Mouse (Mus musculus): Measurements from ENCODE around the gene Tgm2. TPM values are rescaled to one million over a fixed set of nuclear protein-coding genes. Genes with fewer than 3 reads are reported as not detected.

The Tgm2 gene
- polyA plus RNA-seq (2012; rRNA removed): 10.5 and 13.3 TPM in 2 replicates

- peak within 1 kb of the TSS; percentile 32 for H3K4me3 ChIP-seq (ENCODE audit: insufficient read depth, low read length)
- H3K27ac ChIP-seq (ENCODE audit: insufficient read depth, low read length): no peak within 1 kb of the TSS
- H3K4me1 ChIP-seq (ENCODE audit: control insufficient read depth, insufficient read depth, low read length): no peaks in the 10 kb centered on the region
- peak; percentile 30; the same call in 1 of the 2 replicates for TF ChIP-seq CTCF (IDR thresholded peaks at IDR 0.05; ENCODE audit: extremely low read depth, insufficient read depth, low read length)
- no peak for TF ChIP-seq POLR2A (IDR thresholded peaks at IDR 0.05; ENCODE audit: extremely low read depth, insufficient read depth, low read length)
Observed at GRCm38 (mm10) chr2:158146223-158146622, at the start of gene Tgm2. Tgm2 (minus strand) TSS chr2:158146436.

GRCm38 (mm10) chr2:158194945-158195640 is 48.9 kb upstream of the Tgm2 start:
- H3K27ac ChIP-seq (ENCODE audit: insufficient read depth, low read length): no peak overlapping the region
- TF ChIP-seq POLR2A (IDR thresholded peaks at IDR 0.05; ENCODE audit: extremely low read depth, insufficient read depth, low read length) (no peak), CTCF (IDR thresholded peaks at IDR 0.05; ENCODE audit: extremely low read depth, insufficient read depth, low read length) (peak; percentile 79)
- no peak overlapping the region for H3K4me3 ChIP-seq (ENCODE audit: insufficient read depth, low read length)
- H3K4me1 ChIP-seq (ENCODE audit: control insufficient read depth, insufficient read depth, low read length): no peaks in the 10 kb centered on the region

- TF ChIP-seq CTCF (IDR thresholded peaks at IDR 0.05; ENCODE audit: extremely low read depth, insufficient read depth, low read length): no peak
- no peak for TF ChIP-seq POLR2A (IDR thresholded peaks at IDR 0.05; ENCODE audit: extremely low read depth, insufficient read depth, low read length)
- no peak overlapping the region for H3K4me3 ChIP-seq (ENCODE audit: insufficient read depth, low read length)
- H3K27ac ChIP-seq (ENCODE audit: insufficient read depth, low read length): no peak overlapping the region
- H3K4me1 ChIP-seq (ENCODE audit: control insufficient read depth, insufficient read depth, low read length): no peaks in the 10 kb centered on the region
Observed at GRCm38 (mm10) chr2:158193611-158194336, 47.5 kb upstream of the Tgm2 start.

- Histone ChIP-seq H3K27ac (ENCODE audit: insufficient read depth, low read length) (no peak overlapping the region), H3K4me3 (ENCODE audit: insufficient read depth, low read length) (no peak overlapping the region), H3K4me1 (ENCODE audit: control insufficient read depth, insufficient read depth, low read length) (no peaks in the 10 kb centered on the region)
- TF ChIP-seq CTCF (IDR thresholded peaks at IDR 0.05; ENCODE audit: extremely low read depth, insufficient read depth, low read length): no peak
- TF ChIP-seq POLR2A (IDR thresholded peaks at IDR 0.05; ENCODE audit: extremely low read depth, insufficient read depth, low read length): no peak
Observed at GRCm38 (mm10) chr2:158191098-158191497, 44.9 kb upstream of the Tgm2 start.

GRCm38 (mm10) chr2:158189451-158189850 is 43.2 kb upstream of the Tgm2 start:
- no peaks in the 10 kb centered on the region for H3K4me1 ChIP-seq (ENCODE audit: control insufficient read depth, insufficient read depth, low read length)
- H3K4me3 ChIP-seq (ENCODE audit: insufficient read depth, low read length): no peak overlapping the region
- H3K27ac ChIP-seq (ENCODE audit: insufficient read depth, low read length): no peak overlapping the region
- TF ChIP-seq CTCF (IDR thresholded peaks at IDR 0.05; ENCODE audit: extremely low read depth, insufficient read depth, low read length) (no peak), POLR2A (IDR thresholded peaks at IDR 0.05; ENCODE audit: extremely low read depth, insufficient read depth, low read length) (no peak)

- Histone ChIP-seq H3K4me1 (ENCODE audit: control insufficient read depth, insufficient read depth, low read length) (no peaks in the 10 kb centered on the region), H3K27ac (ENCODE audit: insufficient read depth, low read length) (no peak overlapping the region)
- TF ChIP-seq POLR2A (IDR thresholded peaks at IDR 0.05; ENCODE audit: extremely low read depth, insufficient read depth, low read length) (no peak), CTCF (IDR thresholded peaks at IDR 0.05; ENCODE audit: extremely low read depth, insufficient read depth, low read length) (no peak)
Observed at GRCm38 (mm10) chr2:158186206-158186871, 40.1 kb upstream of the Tgm2 start.

GRCm38 (mm10) chr2:158183266-158183665 is 37.0 kb upstream of the Tgm2 start:
- H3K27ac ChIP-seq (ENCODE audit: insufficient read depth, low read length): no peak overlapping the region
- no peaks in the 10 kb centered on the region for H3K4me1 ChIP-seq (ENCODE audit: control insufficient read depth, insufficient read depth, low read length)
- no peak overlapping the region for H3K4me3 ChIP-seq (ENCODE audit: insufficient read depth, low read length)
- TF ChIP-seq CTCF (IDR thresholded peaks at IDR 0.05; ENCODE audit: extremely low read depth, insufficient read depth, low read length): no peak
- TF ChIP-seq POLR2A (IDR thresholded peaks at IDR 0.05; ENCODE audit: extremely low read depth, insufficient read depth, low read length): no peak

More at GRCm38 (mm10) chr2:158186206-158186871, 40.1 kb upstream of the Tgm2 start:
- no peak overlapping the region for H3K4me3 ChIP-seq (ENCODE audit: insufficient read depth, low read length)

GRCm38 (mm10) chr2:158181932-158182331 is 35.7 kb upstream of the Tgm2 start:
- H3K4me1 ChIP-seq (ENCODE audit: control insufficient read depth, insufficient read depth, low read length): no peaks in the 10 kb centered on the region
- TF ChIP-seq CTCF (IDR thresholded peaks at IDR 0.05; ENCODE audit: extremely low read depth, insufficient read depth, low read length) (no peak), POLR2A (IDR thresholded peaks at IDR 0.05; ENCODE audit: extremely low read depth, insufficient read depth, low read length) (no peak)
- H3K27ac ChIP-seq (ENCODE audit: insufficient read depth, low read length): no peak overlapping the region
- H3K4me3 ChIP-seq (ENCODE audit: insufficient read depth, low read length): no peak overlapping the region

GRCm38 (mm10) chr2:158180797-158181196 is 34.6 kb upstream of the Tgm2 start:
- TF ChIP-seq POLR2A (IDR thresholded peaks at IDR 0.05; ENCODE audit: extremely low read depth, insufficient read depth, low read length) (no peak), CTCF (IDR thresholded peaks at IDR 0.05; ENCODE audit: extremely low read depth, insufficient read depth, low read length) (peak; percentile 59)
- Histone ChIP-seq H3K4me3 (ENCODE audit: insufficient read depth, low read length) (no peak overlapping the region), H3K27ac (ENCODE audit: insufficient read depth, low read length) (no peak overlapping the region), H3K4me1 (ENCODE audit: control insufficient read depth, insufficient read depth, low read length) (no peaks in the 10 kb centered on the region)
